Mouse (Mus musculus): ENCODE measurements around the gene Slc12a8. TPM values are rescaled to one million over a fixed set of nuclear protein-coding genes. Genes with fewer than 3 reads are reported as not detected.

Slc12a8 gene
- total RNA-seq, 2 experiments from 2014 or later, result 0.28 TPM; not detected in 1

- peak; percentile 69 for DNase-seq
Measured at GRCm38 (mm10) chr16:33612056-33612770, 95.1 kb downstream of the Slc12a8 start.

- no peak for DNase-seq
Measured at GRCm38 (mm10) chr16:33615986-33616385, 98.9 kb downstream of the Slc12a8 start.

- DNase-seq, result no peak
Measured at GRCm38 (mm10) chr16:33621836-33622235, 104.7 kb downstream of the Slc12a8 start.

GRCm38 (mm10) chr16:33624586-33624985 lies 107.5 kb downstream of the Slc12a8 start:
- DNase-seq, result no peak

GRCm38 (mm10) chr16:33629539-33629938 lies 112.4 kb downstream of the Slc12a8 start:
- DNase-seq, result no peak

- DNase-seq, result no peak
Measured at GRCm38 (mm10) chr16:33635836-33636595, 118.9 kb downstream of the Slc12a8 start.

- no peak for DNase-seq
Measured at GRCm38 (mm10) chr16:33641779-33642178, 124.7 kb downstream of the Slc12a8 start.

GRCm38 (mm10) chr16:33653116-33653515 lies 136.0 kb downstream of the Slc12a8 start:
- DNase-seq, result no peak

- no peak for DNase-seq
Measured at GRCm38 (mm10) chr16:33655443-33655842, 138.3 kb downstream of the Slc12a8 start.

GRCm38 (mm10) chr16:33657191-33657590 lies 140.1 kb downstream of the Slc12a8 start:
- DNase-seq, result no peak

- DNase-seq, result no peak
Measured at GRCm38 (mm10) chr16:33658121-33658520, 141.0 kb downstream of the Slc12a8 start.

GRCm38 (mm10) chr16:33659521-33659920 lies 142.4 kb downstream of the Slc12a8 start:
- DNase-seq, result no peak

- DNase-seq, result peak; percentile 60
Measured at GRCm38 (mm10) chr16:33660125-33660524, 143.0 kb downstream of the Slc12a8 start.

GRCm38 (mm10) chr16:33662841-33663240 lies 145.7 kb downstream of the Slc12a8 start:
- no peak for DNase-seq

GRCm38 (mm10) chr16:33666226-33666625 lies 149.1 kb downstream of the Slc12a8 start:
- no peak for DNase-seq

GRCm38 (mm10) chr16:33666985-33667538 lies 149.9 kb downstream of the Slc12a8 start:
- DNase-seq, result no peak

GRCm38 (mm10) chr16:33668448-33668847 lies 151.3 kb downstream of the Slc12a8 start:
- DNase-seq, result no peak

GRCm38 (mm10) chr16:33669072-33669471 lies 151.9 kb downstream of the Slc12a8 start:
- DNase-seq, result no peak

GRCm38 (mm10) chr16:33670340-33670739 lies 153.2 kb downstream of the Slc12a8 start:
- DNase-seq, result no peak

- DNase-seq, result no peak
Measured at GRCm38 (mm10) chr16:33670933-33671332, 153.8 kb downstream of the Slc12a8 start.

- no peak for DNase-seq
Measured at GRCm38 (mm10) chr16:33672188-33672587, 155.1 kb downstream of the Slc12a8 start.

- no peak for DNase-seq
Measured at GRCm38 (mm10) chr16:33672643-33673042, 155.5 kb downstream of the Slc12a8 start.

- peak; percentile 71 for DNase-seq
Measured at GRCm38 (mm10) chr16:33673530-33674109, 156.5 kb downstream of the Slc12a8 start.

Data from gastrocnemius, postnatal 25 days (tissue).